Mouse (Mus musculus): ENCODE measurements at regions not wholly inside any gene's neighbourhood (a gene's known extent, or its start where the extent isn't known, plus 50 kb on each side); places are given as distances from the start of the nearest gene placed in this dataset.

DNA sequence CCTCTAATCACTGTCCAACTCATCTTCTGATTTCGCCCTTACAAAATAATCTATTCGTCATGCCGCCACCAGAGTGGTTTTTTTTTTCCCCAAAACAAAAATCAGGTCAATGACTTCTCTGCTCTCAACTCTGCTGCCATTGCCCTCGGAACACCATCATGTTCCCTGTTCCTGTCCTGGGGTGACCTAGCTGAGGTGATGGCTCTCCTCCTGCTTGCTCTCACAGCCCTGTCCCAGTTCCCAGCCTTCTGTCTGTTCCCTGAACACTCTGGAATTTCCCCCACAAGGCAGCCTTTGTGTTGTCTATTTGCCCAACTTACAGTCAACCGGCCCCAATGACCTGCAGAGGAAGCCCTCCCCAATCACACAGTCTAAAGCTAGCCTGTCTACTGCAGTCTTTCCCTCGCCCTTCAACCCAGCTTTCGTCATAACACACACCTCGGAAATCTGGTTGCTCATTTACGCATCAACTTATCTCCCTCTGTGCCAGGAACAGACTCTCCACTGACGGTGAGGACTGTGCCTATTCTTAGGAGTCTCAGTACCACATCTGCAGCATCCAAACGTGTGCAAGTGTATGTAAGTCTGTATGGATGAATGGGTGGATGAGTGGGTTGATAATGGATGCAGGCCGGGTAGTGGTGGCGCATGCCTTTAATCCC is 53.2 kb upstream of the Grik3 start:
- no peak for TF ChIP-seq CTCF (conservative IDR thresholded peaks at IDR 0.05; ENCODE audit: low read length)
- no peak for TF ChIP-seq NANOG (IDR thresholded peaks at IDR 0.05; ENCODE audit: borderline replicate concordance, low read length)
- no peak for TF ChIP-seq POU5F1 (IDR thresholded peaks at IDR 0.05; ENCODE audit: borderline replicate concordance, low read length)

Measured in E14TG2a.4 (cell line).